Mouse (Mus musculus) CD8-positive naive resting alpha-beta T cell, adult 2 months (primary cell): Measurements from ENCODE around the gene Skap1.
A peak's percentile ranks its signal among the peaks of the same experiment; 100 is the strongest.
"Not testable (repeated sequence)": the region's sequence is repeated elsewhere in the genome, so short reads cannot be mapped to it uniquely, and the experiment has no call there.

Experiments used
- DNase-seq, 2 experiments: peaks; one replicate each; pipeline ENCODE4 v3.0.0; 2022; ENCODE audit warnings: low read depth in 2 of 2, low spot score in 2 of 2

Gene Skap1

GRCm38 (mm10) chr11:96776968-96777962, 312.9 kb downstream of the Skap1 start, which contains the start of gene Snx11:
Gene Snx11 (minus strand): TSS chr11:96777559.
- DNase-seq = peak; percentile 93

DNA sequence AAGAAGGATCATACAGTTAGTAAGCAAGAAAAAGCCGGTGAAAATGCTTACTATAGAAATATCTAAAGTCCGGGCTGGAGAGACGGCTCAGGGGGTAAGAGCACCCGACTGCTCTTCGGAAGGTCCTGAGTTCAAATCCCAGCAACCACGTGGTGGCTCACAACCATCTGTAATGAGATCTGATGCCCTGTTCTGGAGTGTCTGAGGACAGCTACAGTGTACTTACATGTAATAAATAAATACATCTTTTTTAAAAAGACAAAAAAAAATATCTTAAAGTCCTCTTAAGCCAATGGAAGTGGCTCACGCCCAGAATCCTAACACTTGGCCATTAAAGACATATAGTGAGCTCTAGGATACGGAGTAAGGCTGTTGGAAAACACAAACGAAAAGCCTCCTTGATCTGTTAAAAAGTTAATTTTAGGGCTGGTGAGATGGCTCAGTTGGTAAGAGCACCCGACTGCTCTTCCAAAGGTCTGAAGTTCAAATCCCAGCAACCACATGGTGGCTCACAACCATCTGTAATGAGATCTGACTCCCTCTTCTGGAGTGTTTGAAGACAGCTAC, 313.8 kb downstream of the Skap1 start:
- not testable (repeated sequence) for DNase-seq

- DNase-seq = no peak
These were observed 315.9 kb downstream of the Skap1 start for GRCm38 (mm10) chr11:96780306-96780705.

DNA sequence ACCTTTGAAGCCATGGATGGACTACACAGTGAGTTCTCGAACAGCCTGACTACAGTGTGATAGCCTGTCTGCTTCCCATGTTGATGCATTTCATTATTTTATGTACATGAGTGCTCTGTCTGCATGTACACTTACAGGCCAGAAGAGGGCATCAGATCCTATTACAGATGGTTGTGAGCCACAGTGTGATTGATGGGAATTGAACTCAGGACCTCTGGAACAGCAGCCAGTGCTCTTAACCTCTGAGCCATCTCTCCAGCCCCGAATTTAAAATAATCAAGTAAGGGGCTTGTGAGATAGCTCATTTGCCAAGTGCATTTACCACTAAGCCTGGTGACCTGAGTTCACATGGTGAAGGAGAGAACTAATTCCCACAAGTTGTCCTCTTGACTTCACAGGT, 317.0 kb downstream of the Skap1 start:
- no peak for DNase-seq

DNA sequence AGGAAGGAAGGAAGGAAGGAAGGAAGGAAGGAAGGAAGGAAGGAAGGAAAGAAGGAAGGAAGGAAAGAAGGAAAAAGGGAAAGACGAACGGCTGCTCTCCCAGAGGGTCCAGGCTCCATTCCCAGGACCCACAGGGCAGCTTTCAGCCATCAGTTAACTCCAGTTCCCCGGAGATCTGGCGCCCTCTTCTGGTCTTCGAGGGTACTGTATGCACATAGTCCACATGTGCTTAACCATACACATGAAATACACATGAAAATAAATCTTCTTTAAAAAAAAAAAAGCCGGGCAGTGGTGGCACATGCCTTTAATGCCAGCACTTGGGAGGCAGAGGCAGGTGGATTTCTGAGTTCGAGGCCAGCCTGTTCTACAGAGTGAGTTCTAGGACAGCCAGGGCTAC, 320.5 kb downstream of the Skap1 start:
- DNase-seq = peak; percentile 69 to 73

DNA sequence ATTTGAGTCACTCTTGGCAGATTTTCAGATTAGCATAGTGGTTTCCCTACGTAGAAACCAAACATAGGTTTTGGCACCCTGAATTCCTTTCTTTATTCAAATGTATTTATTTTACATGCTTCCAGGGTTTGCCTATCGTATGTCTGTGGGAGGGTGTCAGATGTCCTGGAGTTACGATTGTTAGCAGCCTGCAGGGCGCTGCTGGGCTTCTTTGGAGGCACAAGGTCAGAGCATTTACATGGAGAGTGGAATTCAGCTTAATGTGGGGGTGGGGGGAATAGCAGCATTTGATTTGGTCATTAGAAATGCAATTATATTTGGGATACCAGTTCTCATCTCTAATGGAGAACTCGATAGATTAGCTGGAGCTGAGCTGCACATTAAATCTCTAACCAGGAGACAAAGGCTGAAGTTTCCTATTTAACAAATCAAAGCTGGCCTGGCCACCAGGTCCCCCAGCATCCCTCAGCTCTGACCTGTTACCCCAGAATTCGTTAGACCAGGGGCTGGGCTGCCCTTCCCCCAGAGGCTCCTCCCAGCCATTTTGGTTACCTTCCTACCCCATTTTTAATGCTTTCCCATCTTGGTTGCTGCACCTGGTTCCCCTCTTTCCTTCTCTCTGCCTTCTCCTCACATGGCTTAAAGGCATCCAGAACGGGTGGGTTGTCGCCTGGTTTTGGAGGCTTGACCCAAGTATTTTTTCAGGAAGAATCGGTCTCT, 322.5 kb downstream of the Skap1 start:
- DNase-seq = no peak

- DNase-seq = peak; percentile 75 to 83
These were observed 324.7 kb downstream of the Skap1 start, which contains the start of gene Cbx1 for GRCm38 (mm10) chr11:96788871-96789795. Gene Cbx1 (plus strand): TSS chr11:96789127.

GRCm38 (mm10) chr11:96789990-96790389, 325.6 kb downstream of the Skap1 start:
- DNase-seq = no peak

- DNase-seq = no peak
These were observed 326.3 kb downstream of the Skap1 start for GRCm38 (mm10) chr11:96790681-96791080.

GRCm38 (mm10) chr11:96795491-96795890, 331.1 kb downstream of the Skap1 start:
- no peak for DNase-seq

- DNase-seq = no peak
These were observed 331.7 kb downstream of the Skap1 start for GRCm38 (mm10) chr11:96796081-96796480.

GRCm38 (mm10) chr11:96796586-96796985, 332.2 kb downstream of the Skap1 start:
- DNase-seq = no peak

- DNase-seq = no peak
These were observed 335.1 kb downstream of the Skap1 start for GRCm38 (mm10) chr11:96799511-96799910.

- no peak for DNase-seq
These were observed 341.2 kb downstream of the Skap1 start for GRCm38 (mm10) chr11:96805606-96806005.

DNA sequence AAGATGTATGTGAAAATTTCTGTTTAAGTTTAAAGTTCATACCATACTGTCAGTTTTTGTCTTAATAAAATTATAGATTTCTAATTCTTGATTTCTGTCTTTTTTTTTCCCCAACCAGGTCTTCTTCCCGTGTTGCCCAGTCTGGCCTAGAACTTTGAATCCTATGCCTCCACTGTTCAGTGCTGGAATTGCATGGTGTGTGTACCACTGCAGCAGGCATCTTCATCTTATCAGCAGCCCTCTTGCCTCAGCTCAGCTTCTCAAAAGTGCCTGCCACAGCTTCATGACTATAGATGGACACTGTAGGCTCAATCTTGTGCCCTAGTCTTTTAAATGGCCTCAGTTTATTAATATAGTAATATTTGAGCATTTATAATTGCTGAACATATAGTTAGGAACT, 343.7 kb downstream of the Skap1 start:
- no peak for DNase-seq
